Mouse (Mus musculus) hindbrain, embryonic 12.5 days (tissue): ENCODE results near the gene Armc12. TPM values are rescaled to one million over a fixed set of nuclear protein-coding genes. Genes with fewer than 3 reads are reported as not detected.

Experiments
- ATAC-seq: fragments of 200-750 bp; cut with Nextera tagmentation; 2 replicates; pipeline ENCODE4 v1.8.0; 2017; ENCODE audit warnings: moderate TSS enrichment; ENCODE audit not compliant: low FRiP score
- H3K27ac ChIP-seq: fragments of 300-500 bp; sonication (generic); 2 replicates; pipeline ENCODE4 v1.5.1; 2016; ENCODE audit warnings: mild to moderate bottlenecking
- H3K27me3 ChIP-seq: fragments of 300-500 bp; sonication (generic); 2 replicates; pipeline ENCODE4 v1.6.1; 2016; ENCODE audit warnings: mild to moderate bottlenecking
- H3K36me3 ChIP-seq: fragments of 300-500 bp; sonication (generic); 2 replicates; pipeline ENCODE4 v1.6.1; 2016; ENCODE audit warnings: mild to moderate bottlenecking
- H3K4me1 ChIP-seq: fragments of 300-500 bp; sonication (generic); 2 replicates; pipeline ENCODE4 v1.6.1; 2016
- H3K4me2 ChIP-seq: fragments of 300-500 bp; sonication (generic); replicated peaks from 2 replicates; pipeline ENCODE4 v1.6.1; 2016; ENCODE audit warnings: mild to moderate bottlenecking
- H3K4me3 ChIP-seq: fragments of 300-500 bp; sonication (generic); 2 replicates; pipeline ENCODE4 v1.5.1; 2016; ENCODE audit warnings: mild to moderate bottlenecking
- H3K9ac ChIP-seq: fragments of 300-500 bp; sonication (generic); 2 replicates; pipeline ENCODE4 v1.6.1; 2016; ENCODE audit warnings: mild to moderate bottlenecking, moderate library complexity
- H3K9me3 ChIP-seq: fragments of 300-500 bp; sonication (generic); replicated peaks from 2 replicates; pipeline ENCODE4 v1.6.1; 2016; ENCODE audit warnings: mild to moderate bottlenecking
- WGBS: fragments of 180-500 bp; shearing (Covaris S2); methylation state at CpG from one replicate; pipeline ENCODE4 v1.1.7; 2016; 5-methylcytosine and 5-hydroxymethylcytosine counted together
- polyA plus RNA-seq: library from polyadenylated mRNA; unstranded; fragments of >200 nt; fragmentation: Nextera tagmentation; extraction: Ambion mirVana; gene quantifications from 2 replicates; pipeline ENCODE4 v1.2.1, GENCODE M21; 2016

The Armc12 gene
- not detected in 2 replicates for polyA plus RNA-seq

GRCm38 (mm10) chr17:28530506-28530905 is at the start of gene Armc12:
Gene Armc12, plus strand, starts transcription at chr17:28530806.
- peaks cover 9% of the 10 kb centered on the region for H3K27me3 ChIP-seq

GRCm38 (mm10) chr17:28484704-28485445 is 45.7 kb upstream of the Armc12 start:
- WGBS = 8% methylated on average over 30 of the region's 30 CpGs
- Histone ChIP-seq H3K27ac (peak overlapping the region; percentile 92; the same call in 1 of the 2 replicates), H3K4me3 (peak overlapping the region; percentile 92), H3K4me1 (peaks cover 13% of the 10 kb centered on the region), H3K36me3 (no peaks in the 10 kb centered on the region), H3K9me3 (no peaks in the 10 kb centered on the region), H3K27me3 (no peaks in the 10 kb centered on the region), H3K4me2 (peak overlapping the region; percentile 75), H3K9ac (peak overlapping the region; percentile 88)
- no peak for ATAC-seq

More at GRCm38 (mm10) chr17:28530506-28530905, at the start of gene Armc12:
- no peaks in the 10 kb centered on the region for H3K36me3 ChIP-seq
- no peak within 1 kb of the TSS for H3K9ac ChIP-seq
- H3K4me2 ChIP-seq = peak within 1 kb of the TSS; percentile 32
- H3K9me3 ChIP-seq = no peaks in the 10 kb centered on the region
- no peak for ATAC-seq
- no peak within 1 kb of the TSS for H3K4me3 ChIP-seq
- no peaks in the 10 kb centered on the region; the same call in 1 of the 2 replicates for H3K4me1 ChIP-seq
- H3K27ac ChIP-seq = no peak within 1 kb of the TSS
- WGBS = 91% methylated on average over 6 of the region's 6 CpGs

- H3K4me3 ChIP-seq = peak overlapping the region; percentile 92
- H3K9ac ChIP-seq = peak overlapping the region; percentile 88
- WGBS = under 1% methylated on average over 56 of the region's 77 CpGs
- H3K27me3 ChIP-seq = no peaks in the 10 kb centered on the region
- H3K27ac ChIP-seq = peak overlapping the region; percentile 92
- H3K9me3 ChIP-seq = no peaks in the 10 kb centered on the region
- peak overlapping the region; percentile 75 for H3K4me2 ChIP-seq
- peak; percentile 62 for ATAC-seq
- no peaks in the 10 kb centered on the region for H3K36me3 ChIP-seq
- peaks cover 13% of the 10 kb centered on the region for H3K4me1 ChIP-seq
These were observed 45.1 kb upstream of the Armc12 start for GRCm38 (mm10) chr17:28485446-28485948.

GRCm38 (mm10) chr17:28485977-28486400 is 44.6 kb upstream of the Armc12 start:
- Histone ChIP-seq H3K4me1 (peaks cover 13% of the 10 kb centered on the region), H3K9ac (peak overlapping the region; percentile 88), H3K9me3 (no peaks in the 10 kb centered on the region), H3K4me3 (peak overlapping the region; percentile 92), H3K36me3 (no peaks in the 10 kb centered on the region), H3K4me2 (peak overlapping the region; percentile 75), H3K27ac (peak overlapping the region; percentile 92), H3K27me3 (no peaks in the 10 kb centered on the region)
- peak; percentile 98 for ATAC-seq
- under 1% methylated on average over 53 of the region's 58 CpGs for whole genome bisulfite sequencing

- no peaks in the 10 kb centered on the region for H3K9me3 ChIP-seq
- no peak overlapping the region for H3K9ac ChIP-seq
- H3K27ac ChIP-seq = no peak overlapping the region
- peak overlapping the region; percentile 75 for H3K4me2 ChIP-seq
- ATAC-seq = no peak
- H3K4me3 ChIP-seq = no peak overlapping the region
- peaks cover 20% of the 10 kb centered on the region for H3K4me1 ChIP-seq
- no peaks in the 10 kb centered on the region for H3K27me3 ChIP-seq
- 78% methylated on average over 5 of the region's 6 CpGs for WGBS
- H3K36me3 ChIP-seq = no peaks in the 10 kb centered on the region
These were observed 43.9 kb upstream of the Armc12 start for GRCm38 (mm10) chr17:28486720-28487119.

- peaks cover 16% of the 10 kb centered on the region for H3K4me1 ChIP-seq
- no peak overlapping the region for H3K4me2 ChIP-seq
- 91% methylated on average over 18 of the region's 18 CpGs for WGBS
- H3K9ac ChIP-seq = no peak overlapping the region
- no peak overlapping the region for H3K4me3 ChIP-seq
- no peaks in the 10 kb centered on the region for H3K9me3 ChIP-seq
- no peaks in the 10 kb centered on the region for H3K36me3 ChIP-seq
- no peak for ATAC-seq
- H3K27me3 ChIP-seq = no peaks in the 10 kb centered on the region
- H3K27ac ChIP-seq = no peak overlapping the region
These were observed 42.9 kb upstream of the Armc12 start for GRCm38 (mm10) chr17:28487584-28488257.

- WGBS = 79% methylated on average over 7 of the region's 7 CpGs
- peaks cover 16% of the 10 kb centered on the region for H3K4me1 ChIP-seq
These were observed 42.2 kb upstream of the Armc12 start for GRCm38 (mm10) chr17:28488258-28489013.

GRCm38 (mm10) chr17:28491035-28491770 is 39.4 kb upstream of the Armc12 start:
- no peak for ATAC-seq
- Histone ChIP-seq H3K9ac (no peak overlapping the region), H3K9me3 (no peaks in the 10 kb centered on the region), H3K4me2 (no peak overlapping the region), H3K36me3 (no peaks in the 10 kb centered on the region), H3K4me3 (no peak overlapping the region), H3K4me1 (peaks cover 10% of the 10 kb centered on the region; the same call in 1 of the 2 replicates), H3K27me3 (no peaks in the 10 kb centered on the region), H3K27ac (no peak overlapping the region)
- 64% methylated on average over 14 of the region's 14 CpGs for WGBS

More at GRCm38 (mm10) chr17:28488258-28489013, 42.2 kb upstream of the Armc12 start:
- H3K4me3 ChIP-seq = no peak overlapping the region
- no peak overlapping the region for H3K27ac ChIP-seq
- no peaks in the 10 kb centered on the region for H3K36me3 ChIP-seq
- no peak overlapping the region for H3K9ac ChIP-seq
- H3K27me3 ChIP-seq = no peaks in the 10 kb centered on the region
- no peak overlapping the region for H3K4me2 ChIP-seq
- no peaks in the 10 kb centered on the region for H3K9me3 ChIP-seq
- no peak for ATAC-seq

GRCm38 (mm10) chr17:28495832-28496231 is 34.8 kb upstream of the Armc12 start:
- no peaks in the 10 kb centered on the region for H3K36me3 ChIP-seq
- no peak for ATAC-seq
- WGBS = 91% methylated on average over 8 of the region's 8 CpGs
- peaks cover 7% of the 10 kb centered on the region; the same call in 1 of the 2 replicates for H3K4me1 ChIP-seq
- H3K27ac ChIP-seq = no peak overlapping the region
- H3K27me3 ChIP-seq = no peaks in the 10 kb centered on the region
- no peak overlapping the region for H3K4me3 ChIP-seq
- no peak overlapping the region for H3K9ac ChIP-seq
- no peak overlapping the region for H3K4me2 ChIP-seq
- H3K9me3 ChIP-seq = no peaks in the 10 kb centered on the region

GRCm38 (mm10) chr17:28499190-28499589 is 31.4 kb upstream of the Armc12 start:
- WGBS = 71% methylated on average over 2 of the region's 2 CpGs
- no peak overlapping the region for H3K9ac ChIP-seq
- H3K9me3 ChIP-seq = no peaks in the 10 kb centered on the region
- no peaks in the 10 kb centered on the region for H3K4me1 ChIP-seq
- no peak overlapping the region for H3K4me2 ChIP-seq
- H3K4me3 ChIP-seq = no peak overlapping the region
- no peaks in the 10 kb centered on the region for H3K27me3 ChIP-seq
- H3K36me3 ChIP-seq = no peaks in the 10 kb centered on the region
- no peak overlapping the region for H3K27ac ChIP-seq
- no peak for ATAC-seq

- WGBS = 86% methylated on average over 3 of the region's 3 CpGs
- H3K4me1 ChIP-seq = no peaks in the 10 kb centered on the region
- H3K27me3 ChIP-seq = no peaks in the 10 kb centered on the region
- no peaks in the 10 kb centered on the region for H3K9me3 ChIP-seq
- H3K4me2 ChIP-seq = no peak overlapping the region
- no peak overlapping the region for H3K9ac ChIP-seq
- no peak overlapping the region for H3K4me3 ChIP-seq
- H3K27ac ChIP-seq = no peak overlapping the region
- no peaks in the 10 kb centered on the region for H3K36me3 ChIP-seq
- no peak for ATAC-seq
These were observed 30.1 kb upstream of the Armc12 start for GRCm38 (mm10) chr17:28500465-28500864.
